Mouse (Mus musculus) embryonic facial prominence, embryonic 15.5 days (tissue): ENCODE measurements at regions not wholly inside any gene's neighbourhood (a gene's known extent, or its start where the extent isn't known, plus 50 kb on each side); places are given as distances from the start of the nearest gene placed in this dataset.
A peak's percentile ranks its signal among the peaks of the same experiment; 100 is the strongest.

ENCODE experiments used
- ATAC-seq: fragments of 200-750 bp; cut with Nextera tagmentation; 2 replicates; pipeline ENCODE4 v1.8.0; 2017; ENCODE audit warnings: low read depth, moderate TSS enrichment; ENCODE audit not compliant: insufficient number of reproducible peaks, low FRiP score, low TSS enrichment
- H3K27ac ChIP-seq: fragments of 300-500 bp; sonication (generic); replicated peaks from 2 replicates; pipeline ENCODE4 v1.5.1; 2015; ENCODE audit warnings: mild to moderate bottlenecking, inconsistent platforms
- H3K27me3 ChIP-seq: fragments of 300-500 bp; sonication (generic); 2 replicates; pipeline ENCODE4 v1.6.1; 2015; ENCODE audit warnings: inconsistent platforms
- H3K36me3 ChIP-seq: fragments of 300-500 bp; sonication (generic); 2 replicates; pipeline ENCODE4 v1.6.1; 2015; ENCODE audit warnings: mild to moderate bottlenecking, inconsistent platforms
- H3K4me1 ChIP-seq: fragments of 300-500 bp; sonication (generic); 2 replicates; pipeline ENCODE4 v1.6.1; 2015; ENCODE audit warnings: inconsistent platforms
- H3K4me2 ChIP-seq: fragments of 300-500 bp; sonication (generic); replicated peaks from 2 replicates; pipeline ENCODE4 v1.6.1; 2015; ENCODE audit warnings: mild to moderate bottlenecking, inconsistent platforms
- H3K4me3 ChIP-seq: fragments of 300-500 bp; sonication (generic); replicated peaks from 2 replicates; pipeline ENCODE4 v1.5.1; 2015; ENCODE audit warnings: mild to moderate bottlenecking, inconsistent platforms
- H3K9ac ChIP-seq: fragments of 300-500 bp; sonication (generic); 2 replicates; pipeline ENCODE4 v1.6.1; 2015; ENCODE audit warnings: inconsistent platforms
- H3K9me3 ChIP-seq: fragments of 300-500 bp; sonication (generic); replicated peaks from 2 replicates; pipeline ENCODE4 v1.6.1; 2016; ENCODE audit warnings: inconsistent platforms
- WGBS: fragments of 180-500 bp; shearing (Covaris S2); methylation state at CpG from one replicate; pipeline ENCODE4 v1.1.7; 2015; 5-methylcytosine and 5-hydroxymethylcytosine counted together

DNA sequence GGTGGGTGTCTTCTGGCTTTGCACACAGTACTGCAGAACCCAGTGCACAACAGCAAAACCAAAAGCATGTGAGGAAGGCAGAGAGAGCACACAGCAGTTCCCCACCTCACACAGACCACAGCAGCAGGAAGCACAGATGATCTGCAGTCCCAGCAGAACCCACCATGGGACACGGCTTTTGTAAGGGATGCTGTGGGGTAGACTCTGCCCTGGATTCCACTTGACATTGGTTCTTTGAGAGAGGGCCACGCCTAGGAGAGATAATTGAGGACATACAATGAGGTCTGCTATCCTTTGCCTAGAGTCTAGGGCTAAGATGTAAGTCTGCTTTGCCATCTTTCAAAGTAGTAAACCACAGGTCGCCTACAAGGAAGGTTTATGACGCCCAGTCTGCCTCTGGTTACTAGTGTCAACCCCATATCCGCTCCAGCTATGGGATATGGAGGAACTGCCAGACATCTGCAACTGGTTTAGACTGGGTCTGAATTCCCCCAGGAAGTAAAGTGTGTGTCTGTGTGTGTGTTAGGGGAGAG, 89.3 kb upstream of the Tnfaip3 start:
- H3K27me3 ChIP-seq: no peaks in the 10 kb centered on the region
- H3K27ac ChIP-seq: peak overlapping the region; percentile 52
- no peak for ATAC-seq
- peak overlapping the region; percentile 13; the same call in 1 of the 2 replicates for H3K4me2 ChIP-seq
- H3K4me3 ChIP-seq: no peak overlapping the region
- 42% methylated on average over 5 of the region's 5 CpGs for WGBS
- no peaks in the 10 kb centered on the region for H3K36me3 ChIP-seq
- H3K9ac ChIP-seq: no peak overlapping the region
- no peaks in the 10 kb centered on the region for H3K9me3 ChIP-seq
- H3K4me1 ChIP-seq: peaks cover 13% of the 10 kb centered on the region

DNA sequence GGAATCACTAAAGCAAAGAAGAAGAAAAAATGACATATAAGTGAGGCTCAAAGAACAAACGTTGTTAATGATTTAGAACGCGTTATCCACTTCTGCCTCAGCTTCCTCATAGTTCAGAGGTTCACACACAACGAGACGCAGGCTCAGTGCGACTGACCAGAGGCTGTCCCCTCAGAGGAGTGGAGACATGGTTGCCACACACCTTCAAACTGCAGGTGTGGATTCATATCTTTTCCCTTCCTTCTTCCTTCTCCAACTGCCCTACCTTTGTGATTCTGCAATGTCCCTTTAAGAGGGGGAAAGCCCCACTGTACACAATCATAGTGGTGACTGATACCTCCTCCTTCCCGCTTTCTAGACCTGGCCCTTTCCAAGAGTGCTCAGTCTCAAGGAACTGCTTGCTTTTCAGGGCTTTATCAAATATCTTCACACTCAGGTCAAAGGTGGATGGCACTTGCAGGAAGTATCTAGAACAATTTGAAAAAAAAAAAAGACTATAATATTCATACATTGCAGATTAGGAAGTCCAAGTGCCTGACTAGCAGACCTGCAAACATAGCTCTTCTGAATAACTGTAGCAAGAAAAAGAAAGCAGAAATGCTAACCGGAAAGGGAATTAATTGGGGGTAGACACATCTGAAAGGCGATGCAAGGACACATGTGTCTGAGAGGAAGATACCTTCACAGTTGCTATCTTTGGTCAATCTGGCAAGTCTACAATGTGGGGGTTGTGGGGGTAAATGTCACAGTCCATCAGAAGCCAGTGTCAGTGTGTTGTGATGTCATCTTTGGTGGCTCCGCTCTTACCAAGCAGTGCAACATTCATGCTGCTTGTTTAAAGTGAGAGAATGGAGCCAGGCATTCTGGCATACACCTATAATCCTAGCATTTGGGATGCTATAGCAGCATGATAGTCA, 84.2 kb upstream of the Tnfaip3 start:
- no peaks in the 10 kb centered on the region for H3K9me3 ChIP-seq
- H3K4me2 ChIP-seq: no peak overlapping the region
- 81% methylated on average over 10 of the region's 10 CpGs for WGBS
- H3K4me3 ChIP-seq: no peak overlapping the region
- H3K27me3 ChIP-seq: no peaks in the 10 kb centered on the region
- no peak overlapping the region for H3K27ac ChIP-seq
- H3K9ac ChIP-seq: no peak overlapping the region
- H3K36me3 ChIP-seq: no peaks in the 10 kb centered on the region
- ATAC-seq: no peak
- peaks cover 3% of the 10 kb centered on the region for H3K4me1 ChIP-seq

GRCm38 (mm10) chr10:19094297-19094696, 78.8 kb upstream of the Tnfaip3 start:
- Histone ChIP-seq H3K9ac (no peak overlapping the region), H3K27ac (no peak overlapping the region), H3K9me3 (no peaks in the 10 kb centered on the region), H3K4me1 (no peaks in the 10 kb centered on the region), H3K36me3 (no peaks in the 10 kb centered on the region), H3K27me3 (no peaks in the 10 kb centered on the region), H3K4me3 (no peak overlapping the region), H3K4me2 (no peak overlapping the region)
- ATAC-seq: no peak
- 51% methylated on average over 8 of the region's 8 CpGs for WGBS

GRCm38 (mm10) chr10:19093689-19094088, 78.2 kb upstream of the Tnfaip3 start:
- Histone ChIP-seq H3K4me3 (no peak overlapping the region), H3K9me3 (no peaks in the 10 kb centered on the region), H3K4me1 (no peaks in the 10 kb centered on the region), H3K27ac (no peak overlapping the region), H3K9ac (no peak overlapping the region), H3K4me2 (no peak overlapping the region), H3K27me3 (no peaks in the 10 kb centered on the region), H3K36me3 (no peaks in the 10 kb centered on the region)
- 69% methylated on average over 3 of the region's 3 CpGs for WGBS
- ATAC-seq: no peak

GRCm38 (mm10) chr10:19091949-19092348, 76.5 kb upstream of the Tnfaip3 start:
- H3K4me3 ChIP-seq: no peak overlapping the region
- no peak overlapping the region for H3K4me2 ChIP-seq
- H3K27ac ChIP-seq: no peak overlapping the region
- H3K4me1 ChIP-seq: no peaks in the 10 kb centered on the region
- 78% methylated on average over 3 of the region's 3 CpGs for WGBS
- H3K9me3 ChIP-seq: no peaks in the 10 kb centered on the region
- no peak overlapping the region for H3K9ac ChIP-seq
- ATAC-seq: no peak
- H3K27me3 ChIP-seq: no peaks in the 10 kb centered on the region
- H3K36me3 ChIP-seq: no peaks in the 10 kb centered on the region

DNA sequence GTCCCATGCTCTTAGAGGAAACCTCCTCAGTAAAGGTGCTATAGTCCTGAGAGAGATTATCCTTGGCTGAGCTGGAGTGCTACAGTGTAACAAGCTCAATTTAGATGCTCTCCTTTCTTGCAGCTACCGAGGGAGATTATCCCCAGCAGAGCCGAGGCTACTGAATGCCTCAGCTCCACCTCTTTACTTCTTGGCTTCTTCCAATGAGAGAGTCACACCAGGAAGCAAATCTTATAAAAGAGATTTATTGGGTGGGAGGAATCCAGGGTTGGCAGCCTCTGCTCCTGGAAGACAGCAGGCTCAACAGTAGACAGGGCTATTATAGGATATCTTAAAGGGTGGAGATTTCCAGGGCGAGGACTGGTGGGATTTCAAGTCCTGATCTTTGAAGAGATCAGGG, 75.7 kb upstream of the Tnfaip3 start:
- Histone ChIP-seq H3K9ac (no peak overlapping the region), H3K4me1 (no peaks in the 10 kb centered on the region), H3K27ac (no peak overlapping the region), H3K27me3 (no peaks in the 10 kb centered on the region), H3K4me2 (no peak overlapping the region), H3K36me3 (no peaks in the 10 kb centered on the region), H3K4me3 (no peak overlapping the region), H3K9me3 (no peaks in the 10 kb centered on the region)
- WGBS: 46% methylated on average over 3 of the region's 3 CpGs
- ATAC-seq: no peak

- Histone ChIP-seq H3K36me3 (no peaks in the 10 kb centered on the region), H3K27ac (no peak overlapping the region), H3K9me3 (no peaks in the 10 kb centered on the region), H3K4me3 (no peak overlapping the region), H3K27me3 (no peaks in the 10 kb centered on the region), H3K9ac (no peak overlapping the region), H3K4me2 (no peak overlapping the region), H3K4me1 (no peaks in the 10 kb centered on the region)
- no peak for ATAC-seq
- 95% methylated on average over 1 of the region's 1 CpGs for whole genome bisulfite sequencing
These were observed 71.5 kb upstream of the Tnfaip3 start for GRCm38 (mm10) chr10:19086995-19087394.

DNA sequence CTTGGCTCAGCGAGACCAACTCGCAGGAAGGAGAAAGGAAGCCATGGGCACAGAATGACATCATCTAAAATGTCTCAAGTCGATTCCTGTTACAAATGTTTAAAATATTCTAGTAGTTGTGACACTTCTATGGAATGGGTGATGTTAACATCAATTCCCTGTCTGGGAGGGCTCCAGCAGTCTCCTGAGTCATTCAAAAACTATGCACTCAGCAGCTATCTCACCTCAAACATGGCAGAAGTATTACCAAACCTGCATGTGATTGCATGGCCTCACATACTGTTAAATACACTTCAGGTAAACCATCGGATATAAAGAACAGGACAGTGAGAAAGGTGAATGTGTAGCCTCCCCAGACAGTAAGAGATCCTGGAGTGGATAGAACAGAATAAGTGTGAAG, 66.7 kb upstream of the Tnfaip3 start:
- H3K36me3 ChIP-seq: no peaks in the 10 kb centered on the region
- H3K9me3 ChIP-seq: no peaks in the 10 kb centered on the region
- no peak overlapping the region for H3K4me3 ChIP-seq
- 72% methylated on average over 4 of the region's 4 CpGs for WGBS
- no peak for ATAC-seq
- H3K4me1 ChIP-seq: no peaks in the 10 kb centered on the region
- no peak overlapping the region for H3K27ac ChIP-seq
- H3K4me2 ChIP-seq: no peak overlapping the region
- no peak overlapping the region for H3K9ac ChIP-seq
- no peaks in the 10 kb centered on the region for H3K27me3 ChIP-seq

DNA sequence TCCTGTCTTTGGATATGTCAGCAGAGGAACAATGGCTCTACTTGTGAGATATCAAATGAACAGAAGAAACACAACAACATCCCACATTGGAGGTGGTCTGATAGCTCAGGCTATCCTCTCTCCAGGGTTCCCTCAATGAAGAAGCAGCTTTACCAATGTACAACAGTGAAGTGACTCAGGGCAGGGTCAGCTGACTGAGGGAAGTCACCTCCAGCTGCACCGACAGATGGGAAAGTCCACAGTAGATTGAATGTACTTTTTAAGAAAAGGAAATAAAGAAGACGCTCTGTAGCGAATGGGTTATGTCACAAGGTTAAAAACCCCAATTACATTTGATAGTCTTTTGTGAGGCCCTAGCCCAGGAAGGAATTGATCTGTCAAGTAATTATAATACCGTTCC, 62.6 kb upstream of the Tnfaip3 start:
- WGBS: 81% methylated on average over 4 of the region's 4 CpGs
- no peak overlapping the region for H3K4me2 ChIP-seq

GRCm38 (mm10) chr10:19068377-19068776, 52.9 kb upstream of the Tnfaip3 start:
- Histone ChIP-seq H3K27me3 (no peaks in the 10 kb centered on the region), H3K4me3 (no peak overlapping the region), H3K4me2 (no peak overlapping the region), H3K9ac (no peak overlapping the region), H3K27ac (no peak overlapping the region), H3K4me1 (no peaks in the 10 kb centered on the region), H3K9me3 (no peaks in the 10 kb centered on the region), H3K36me3 (no peaks in the 10 kb centered on the region)
- WGBS: 81% methylated on average over 5 of the region's 5 CpGs
- ATAC-seq: no peak

More for the DNA sequence above, 62.6 kb upstream of the Tnfaip3 start:
- H3K4me1 ChIP-seq: no peaks in the 10 kb centered on the region
- H3K36me3 ChIP-seq: no peaks in the 10 kb centered on the region
- H3K9me3 ChIP-seq: no peaks in the 10 kb centered on the region
- no peak overlapping the region for H3K4me3 ChIP-seq
- H3K9ac ChIP-seq: no peak overlapping the region
- H3K27ac ChIP-seq: no peak overlapping the region
- no peak for ATAC-seq
- H3K27me3 ChIP-seq: no peaks in the 10 kb centered on the region

GRCm38 (mm10) chr10:19067623-19068022, 52.2 kb upstream of the Tnfaip3 start:
- no peaks in the 10 kb centered on the region for H3K9me3 ChIP-seq
- no peaks in the 10 kb centered on the region for H3K4me1 ChIP-seq
- ATAC-seq: no peak
- no peak overlapping the region for H3K9ac ChIP-seq
- no peak overlapping the region for H3K27ac ChIP-seq
- H3K4me3 ChIP-seq: no peak overlapping the region
- WGBS: 81% methylated on average over 3 of the region's 3 CpGs
- H3K27me3 ChIP-seq: no peaks in the 10 kb centered on the region
- H3K36me3 ChIP-seq: no peaks in the 10 kb centered on the region
- no peak overlapping the region for H3K4me2 ChIP-seq
